In the genomic region with DNA sequence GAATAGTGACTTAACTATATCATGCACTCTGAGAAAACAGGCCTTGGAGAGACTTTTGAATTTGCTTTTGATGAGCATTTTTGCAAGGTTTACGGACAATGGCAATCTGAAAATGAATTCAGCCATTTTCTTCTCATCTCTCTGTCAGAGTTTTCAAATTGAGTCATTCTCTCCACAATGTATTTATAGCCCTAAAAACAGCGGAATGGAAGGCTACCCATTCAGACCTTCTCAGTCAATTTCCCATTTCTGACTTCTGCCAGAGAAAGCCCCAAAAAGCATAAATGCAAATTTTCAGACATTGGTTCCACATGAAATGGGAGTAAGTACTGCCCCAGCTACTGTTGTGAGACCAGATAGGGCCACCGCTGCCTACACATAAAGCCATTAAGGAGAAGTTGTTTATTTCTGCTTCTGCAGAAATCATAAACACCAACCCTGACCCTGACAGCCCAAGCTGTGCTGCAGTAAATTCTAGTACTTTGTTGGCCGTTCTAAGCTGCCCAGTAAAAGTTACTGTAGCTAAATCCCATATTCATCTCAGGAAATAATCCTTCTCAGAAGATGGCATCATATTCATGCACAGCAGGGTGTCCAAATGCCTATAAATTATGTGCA, we compare ENCODE assay signal across 15 mouse cellular contexts.
A peak's percentile ranks its signal among the peaks of the same experiment; 100 is the strongest.
DNase-seq lines count a peak whose midpoint lies in the region; ATAC-seq and TF ChIP-seq lines count a peak whose summit lies in the region.
"Had no signal": no experiment of that assay in that cellular context is flagged by ENCODE, and none has a peak within 500 bp of the region (broad histone marks: within the 10 kb centered on the region; RNA-seq: fewer than 3 reads in every experiment).

No protein-coding gene starts in this region.

- H3K9me3 ChIP-seq in intestine, embryonic 15.5 days, result no peaks in the 10 kb centered on the region
- H3K9me3 ChIP-seq in intestine, embryonic 16.5 days (ENCODE audit: control insufficient read depth, low read length), result no peaks in the 10 kb centered on the region
- H3K9me3 ChIP-seq in midbrain, postnatal 0 days (ENCODE audit: low read length), result no peaks in the 10 kb centered on the region
- H3K9me3 ChIP-seq in midbrain, embryonic 11.5 days (ENCODE audit: control insufficient read depth, low read length), result no peaks in the 10 kb centered on the region
- no peaks in the 10 kb centered on the region for H3K9me3 ChIP-seq in limb, embryonic 13.5 days
- no peaks in the 10 kb centered on the region for H3K9me3 ChIP-seq in liver, embryonic 12.5 days (replicated peaks)
- H3K9me3 ChIP-seq: heart, embryonic 10.5 days; kidney, embryonic 15.5 days had no signal

- no peak for TF ChIP-seq CTCF in midbrain, postnatal 0 days (IDR thresholded peaks at IDR 0.05)

- 0 out of 2 replicates have a peak, but pooled peaks cover 2% of the 10 kb centered on the region for H3K4me1 ChIP-seq in intestine, embryonic 15.5 days (replicated peaks)
- no peaks in the 10 kb centered on the region; the same call in 1 of the 2 replicates for H3K4me1 ChIP-seq in intestine, embryonic 16.5 days (ENCODE audit: control insufficient read depth, insufficient read depth, low read length)
- H3K4me1 ChIP-seq in midbrain, postnatal 0 days (ENCODE audit: insufficient read depth, low read length), result no peaks in the 10 kb centered on the region
- no peaks in the 10 kb centered on the region for H3K4me1 ChIP-seq in midbrain, embryonic 11.5 days (ENCODE audit: control insufficient read depth, insufficient read depth, low read length)
- H3K4me1 ChIP-seq in limb, embryonic 13.5 days, result peaks cover 30% of the 10 kb centered on the region
- no peaks in the 10 kb centered on the region for H3K4me1 ChIP-seq in liver, embryonic 12.5 days
- H3K4me1 ChIP-seq: heart, embryonic 10.5 days; kidney, embryonic 15.5 days had no signal

- 56% methylated on average over 4 of the region's 4 CpGs for WGBS in intestine, embryonic 15.5 days
- WGBS in intestine, embryonic 16.5 days, result 61% methylated on average over 4 of the region's 4 CpGs
- 69% methylated on average over 4 of the region's 4 CpGs for WGBS in midbrain, postnatal 0 days
- 87% methylated on average over 4 of the region's 4 CpGs for WGBS in midbrain, embryonic 11.5 days
- WGBS in limb, embryonic 13.5 days, result 45% methylated on average over 4 of the region's 4 CpGs
- WGBS in liver, embryonic 12.5 days (ENCODE audit: insufficient replicate concordance), result 60% methylated on average over 4 of the region's 4 CpGs

- H3K4me2 ChIP-seq in intestine, embryonic 15.5 days (replicated peaks), result no peak overlapping the region
- no peak overlapping the region for H3K4me2 ChIP-seq in intestine, embryonic 16.5 days (ENCODE audit: low read depth, low read length)
- no peak overlapping the region for H3K4me2 ChIP-seq in midbrain, postnatal 0 days (ENCODE audit: low read depth, low read length, poor library complexity, severe bottlenecking)
- no peak overlapping the region for H3K4me2 ChIP-seq in midbrain, embryonic 11.5 days
- H3K4me2 ChIP-seq in limb, embryonic 13.5 days (replicated peaks), result peak overlapping the region; percentile 45; the same call in 1 of the 2 replicates
- no peak overlapping the region for H3K4me2 ChIP-seq in liver, embryonic 12.5 days

- no peaks in the 10 kb centered on the region for H3K27me3 ChIP-seq in intestine, embryonic 15.5 days (replicated peaks)
- H3K27me3 ChIP-seq in intestine, embryonic 16.5 days (replicated peaks; ENCODE audit: control insufficient read depth, insufficient read depth, low read length), result no peaks in the 10 kb centered on the region
- no peaks in the 10 kb centered on the region for H3K27me3 ChIP-seq in midbrain, postnatal 0 days (ENCODE audit: insufficient read depth, low read length)
- no peaks in the 10 kb centered on the region for H3K27me3 ChIP-seq in midbrain, embryonic 11.5 days (ENCODE audit: control insufficient read depth, insufficient read depth, low read length)
- no peaks in the 10 kb centered on the region for H3K27me3 ChIP-seq in limb, embryonic 13.5 days
- H3K27me3 ChIP-seq in liver, embryonic 12.5 days (replicated peaks), result no peaks in the 10 kb centered on the region
- H3K27me3 ChIP-seq: kidney, embryonic 15.5 days had no signal

- ATAC-seq in intestine, embryonic 15.5 days, result no peak
- no peak for ATAC-seq in intestine, embryonic 16.5 days
- ATAC-seq in midbrain, postnatal 0 days (ENCODE audit: low FRiP score), result 0 out of 2 replicates have a peak, but pooled peaks have one; percentile 53
- ATAC-seq in midbrain, embryonic 11.5 days (ENCODE audit: low FRiP score), result no peak
- peak; percentile 18; the same call in 1 of the 2 replicates for ATAC-seq in limb, embryonic 13.5 days (ENCODE audit: low FRiP score, low read depth)
- no peak for ATAC-seq in liver, embryonic 12.5 days
- ATAC-seq: CD4-positive, CD25-positive, alpha-beta regulatory T cell, adult 4 months had no signal

- H3K36me3 ChIP-seq in intestine, embryonic 15.5 days, result no peaks in the 10 kb centered on the region
- no peaks in the 10 kb centered on the region for H3K36me3 ChIP-seq in intestine, embryonic 16.5 days (ENCODE audit: control insufficient read depth, insufficient read depth, low read length)
- no peaks in the 10 kb centered on the region for H3K36me3 ChIP-seq in midbrain, postnatal 0 days (ENCODE audit: insufficient read depth, low read length)
- H3K36me3 ChIP-seq in midbrain, embryonic 11.5 days (ENCODE audit: control insufficient read depth, insufficient read depth, low read length), result no peaks in the 10 kb centered on the region
- H3K36me3 ChIP-seq in limb, embryonic 13.5 days, result no peaks in the 10 kb centered on the region
- no peaks in the 10 kb centered on the region for H3K36me3 ChIP-seq in liver, embryonic 12.5 days
- H3K36me3 ChIP-seq: heart, embryonic 10.5 days; kidney, embryonic 15.5 days had no signal

- H3K9ac ChIP-seq in intestine, embryonic 15.5 days, result no peak overlapping the region
- no peak overlapping the region for H3K9ac ChIP-seq in intestine, embryonic 16.5 days (ENCODE audit: low read depth, low read length)
- H3K9ac ChIP-seq in midbrain, postnatal 0 days (replicated peaks; ENCODE audit: low read length, poor library complexity, severe bottlenecking), result no peak overlapping the region
- no peak overlapping the region for H3K9ac ChIP-seq in midbrain, embryonic 11.5 days (ENCODE audit: low read length)
- H3K9ac ChIP-seq in limb, embryonic 13.5 days, result no peak overlapping the region
- H3K9ac ChIP-seq in liver, embryonic 12.5 days, result no peak overlapping the region
- H3K9ac ChIP-seq: kidney, embryonic 15.5 days; liver, embryonic 14.5 days had no signal

- peak overlapping the region; percentile 44; the same call in 1 of the 2 replicates for H3K27ac ChIP-seq in intestine, embryonic 15.5 days
- H3K27ac ChIP-seq in intestine, embryonic 16.5 days (ENCODE audit: low read length), result no peak overlapping the region
- no peak overlapping the region for H3K27ac ChIP-seq in midbrain, postnatal 0 days (ENCODE audit: low read depth, low read length)
- no peak overlapping the region for H3K27ac ChIP-seq in midbrain, embryonic 11.5 days (ENCODE audit: low read depth, low read length)
- H3K27ac ChIP-seq in limb, embryonic 13.5 days, result peak overlapping the region; percentile 56; the same call in 1 of the 2 replicates
- no peak overlapping the region for H3K27ac ChIP-seq in liver, embryonic 12.5 days
- H3K27ac ChIP-seq: heart, embryonic 10.5 days; kidney, embryonic 15.5 days; liver, embryonic 14.5 days; macrophage had no signal

- no peak overlapping the region for H3K4me3 ChIP-seq in intestine, embryonic 15.5 days (replicated peaks)
- H3K4me3 ChIP-seq in intestine, embryonic 16.5 days (ENCODE audit: low read length), result no peak overlapping the region
- H3K4me3 ChIP-seq in midbrain, postnatal 0 days (ENCODE audit: low read depth, low read length), result no peak overlapping the region
- H3K4me3 ChIP-seq in midbrain, embryonic 11.5 days (ENCODE audit: low read depth, low read length), result no peak overlapping the region
- no peak overlapping the region for H3K4me3 ChIP-seq in limb, embryonic 13.5 days
- no peak overlapping the region for H3K4me3 ChIP-seq in liver, embryonic 12.5 days
- H3K4me3 ChIP-seq: heart, embryonic 10.5 days; kidney, embryonic 15.5 days had no signal

- no peak for DNase-seq in midbrain, postnatal 0 days (ENCODE audit: low spot score)
- no peak for DNase-seq in midbrain, embryonic 11.5 days (ENCODE audit: low spot score, missing footprints)
- no peak for DNase-seq in right cerebral cortex, postnatal 10 days (ENCODE audit: low spot score in 2 of 2)
- DNase-seq: adrenal gland, postnatal 10 days; cerebellum, adult 8-10 months; gastrocnemius, postnatal 25 days had no signal

Comparison
In these comparisons a context has a peak if more than half of its experiments do, and no peak if none do; other contexts are left out.
1. ATAC-seq: peak in midbrain, postnatal 0 days (single experiment) and limb, embryonic 13.5 days (single experiment); none in intestine, embryonic 15.5 days (single experiment), intestine, embryonic 16.5 days (single experiment), midbrain, embryonic 11.5 days (single experiment) and liver, embryonic 12.5 days (single experiment).
2. H3K27ac ChIP-seq: peak in intestine, embryonic 15.5 days (single experiment) and limb, embryonic 13.5 days (single experiment); none in intestine, embryonic 16.5 days (single experiment), midbrain, postnatal 0 days (single experiment), midbrain, embryonic 11.5 days (single experiment) and liver, embryonic 12.5 days (single experiment).